Mouse (Mus musculus): ENCODE data around the gene Trio.

GRCm38 (mm10) chr15:27831646-27832045, 194.0 kb downstream of the Trio start:
- TF ChIP-seq CTCF (IDR thresholded peaks at IDR 0.05; ENCODE audit: low read depth) (no peak), EP300 (optimal IDR thresholded peaks at IDR 0.05) (no peak)

All from stomach, postnatal 0 days (tissue).